Mouse (Mus musculus): ENCODE data around the gene Elovl6. TPM values are rescaled to one million over a fixed set of nuclear protein-coding genes. Genes with fewer than 3 reads are reported as not detected.

Gene Elovl6
- polyA plus RNA-seq, 1 experiment, result 40.6 TPM

- TF ChIP-seq CTCF (IDR thresholded peaks at IDR 0.05; ENCODE audit: borderline replicate concordance, insufficient read depth, low read depth, low read length) (peak; percentile 40; the same call in 1 of the 2 replicates), POLR2A (IDR thresholded peaks at IDR 0.05; ENCODE audit: borderline replicate concordance, insufficient read depth, low read length) (no peak)
- Histone ChIP-seq H3K4me1 (ENCODE audit: control insufficient read depth, insufficient read depth, low read length) (no peaks in the 10 kb centered on the region), H3K4me3 (replicated peaks; ENCODE audit: insufficient read depth, low read depth, low read length) (no peak overlapping the region), H3K27me3 (ENCODE audit: control insufficient read depth, insufficient read depth, low read length) (no peaks in the 10 kb centered on the region), H3K27ac (ENCODE audit: insufficient read depth, low read length) (no peak overlapping the region)
- DNase-seq, result peak; percentile 47 to 63
- 60% methylated on average over 8 of the region's 8 CpGs for WGBS
Measured at GRCm38 (mm10) chr3:129686698-129687333, 154.7 kb downstream of the Elovl6 start.

- Histone ChIP-seq H3K4me1 (ENCODE audit: control insufficient read depth, insufficient read depth, low read length) (no peaks in the 10 kb centered on the region), H3K27ac (ENCODE audit: insufficient read depth, low read length) (no peak overlapping the region), H3K4me3 (replicated peaks; ENCODE audit: insufficient read depth, low read depth, low read length) (no peak overlapping the region), H3K27me3 (ENCODE audit: control insufficient read depth, insufficient read depth, low read length) (no peaks in the 10 kb centered on the region)
- whole genome bisulfite sequencing, result 71% methylated on average over 5 of the region's 5 CpGs
- no peak for DNase-seq
- TF ChIP-seq CTCF (IDR thresholded peaks at IDR 0.05; ENCODE audit: borderline replicate concordance, insufficient read depth, low read depth, low read length) (no peak), POLR2A (IDR thresholded peaks at IDR 0.05; ENCODE audit: borderline replicate concordance, insufficient read depth, low read length) (no peak)
Measured at GRCm38 (mm10) chr3:129687429-129687828, 155.3 kb downstream of the Elovl6 start.

Other genes starting within 250 kb of the Elovl6 start
- gene Enpep, start 199.6 kb upstream of the Elovl6 start, polyA plus RNA-seq (2012; rRNA removed), result 2.2 and 2.6 TPM in 2 replicates
- gene Egf, start 223.0 kb downstream of the Elovl6 start, polyA plus RNA-seq (2012; rRNA removed), result 3.2 and 3.6 TPM in 2 replicates

All from cerebellum, adult 2 months (tissue).